Mouse (Mus musculus): ENCODE measurements around the gene Fxyd3. TPM values are rescaled to one million over a fixed set of nuclear protein-coding genes. Genes with fewer than 3 reads are reported as not detected.

The Fxyd3 gene
- polyA plus RNA-seq, 1 experiment from 2014 or later: 0.43 TPM

- no peaks in the 10 kb centered on the region for H3K36me3 ChIP-seq (ENCODE audit: control insufficient read depth, insufficient read depth, low read length)
- H3K9ac ChIP-seq (ENCODE audit: low read depth, low read length): no peak overlapping the region
- 50% methylated on average over 3 of the region's 3 CpGs for WGBS
- no peak for ATAC-seq
- no peak overlapping the region for H3K4me2 ChIP-seq (ENCODE audit: low read length)
- H3K27ac ChIP-seq (ENCODE audit: low read depth, low read length): no peak overlapping the region
- no peak overlapping the region for H3K4me3 ChIP-seq (ENCODE audit: low read length)
- no peaks in the 10 kb centered on the region for H3K9me3 ChIP-seq (ENCODE audit: control insufficient read depth, low read length)
- H3K27me3 ChIP-seq (replicated peaks; ENCODE audit: control insufficient read depth, insufficient read depth, low read length): no peaks in the 10 kb centered on the region
- peaks cover 4% of the 10 kb centered on the region for H3K4me1 ChIP-seq (ENCODE audit: control insufficient read depth, insufficient read depth, low read depth, low read length)
These were observed 4.1 kb upstream of the Fxyd3 start for GRCm38 (mm10) chr7:31080611-31081010.

GRCm38 (mm10) chr7:31079670-31080069 lies 3.2 kb upstream of the Fxyd3 start:
- H3K9ac ChIP-seq (ENCODE audit: low read depth, low read length): no peak overlapping the region
- no peak for ATAC-seq
- no peak overlapping the region for H3K4me3 ChIP-seq (ENCODE audit: low read length)
- H3K36me3 ChIP-seq (ENCODE audit: control insufficient read depth, insufficient read depth, low read length): no peaks in the 10 kb centered on the region
- no peaks in the 10 kb centered on the region for H3K27me3 ChIP-seq (replicated peaks; ENCODE audit: control insufficient read depth, insufficient read depth, low read length)
- H3K27ac ChIP-seq (ENCODE audit: low read depth, low read length): no peak overlapping the region
- WGBS: 91% methylated on average over 8 of the region's 8 CpGs
- H3K9me3 ChIP-seq (ENCODE audit: control insufficient read depth, low read length): no peaks in the 10 kb centered on the region
- no peaks in the 10 kb centered on the region; the same call in none of the 2 replicates for H3K4me1 ChIP-seq (ENCODE audit: control insufficient read depth, insufficient read depth, low read depth, low read length)
- no peak overlapping the region for H3K4me2 ChIP-seq (ENCODE audit: low read length)

- Histone ChIP-seq H3K9me3 (ENCODE audit: control insufficient read depth, low read length) (no peaks in the 10 kb centered on the region), H3K4me1 (ENCODE audit: control insufficient read depth, insufficient read depth, low read depth, low read length) (no peaks in the 10 kb centered on the region; the same call in 1 of the 2 replicates), H3K9ac (ENCODE audit: low read depth, low read length) (no peak overlapping the region), H3K4me2 (ENCODE audit: low read length) (no peak overlapping the region), H3K27ac (ENCODE audit: low read depth, low read length) (no peak overlapping the region), H3K4me3 (ENCODE audit: low read length) (no peak overlapping the region), H3K36me3 (ENCODE audit: control insufficient read depth, insufficient read depth, low read length) (no peaks in the 10 kb centered on the region), H3K27me3 (replicated peaks; ENCODE audit: control insufficient read depth, insufficient read depth, low read length) (no peaks in the 10 kb centered on the region)
- 45% methylated on average over 5 of the region's 5 CpGs for WGBS
- peak; percentile 55 for ATAC-seq
These were observed 1.5 kb upstream of the Fxyd3 start for GRCm38 (mm10) chr7:31077885-31078445.

- peak; percentile 29; the same call in 1 of the 2 replicates for ATAC-seq
- Histone ChIP-seq H3K4me2 (ENCODE audit: low read length) (no peak overlapping the region), H3K9me3 (ENCODE audit: control insufficient read depth, low read length) (no peaks in the 10 kb centered on the region), H3K4me1 (ENCODE audit: control insufficient read depth, insufficient read depth, low read depth, low read length) (no peaks in the 10 kb centered on the region), H3K27ac (ENCODE audit: low read depth, low read length) (no peak overlapping the region), H3K4me3 (ENCODE audit: low read length) (no peak overlapping the region), H3K9ac (ENCODE audit: low read depth, low read length) (no peak overlapping the region), H3K36me3 (ENCODE audit: control insufficient read depth, insufficient read depth, low read length) (no peaks in the 10 kb centered on the region), H3K27me3 (replicated peaks; ENCODE audit: control insufficient read depth, insufficient read depth, low read length) (no peaks in the 10 kb centered on the region)
- 43% methylated on average over 6 of the region's 6 CpGs for WGBS
These were observed 966 bp upstream of the Fxyd3 start for GRCm38 (mm10) chr7:31077470-31077869.

- Histone ChIP-seq H3K9ac (ENCODE audit: low read depth, low read length) (no peak overlapping the region), H3K4me1 (ENCODE audit: control insufficient read depth, insufficient read depth, low read depth, low read length) (no peaks in the 10 kb centered on the region)
- WGBS: 72% methylated on average over 5 of the region's 5 CpGs
These were observed 1.8 kb downstream of the Fxyd3 start for GRCm38 (mm10) chr7:31074713-31075069.

GRCm38 (mm10) chr7:31074061-31074712 lies 2.3 kb downstream of the Fxyd3 start:
- Histone ChIP-seq H3K27ac (ENCODE audit: low read depth, low read length) (no peak overlapping the region), H3K27me3 (replicated peaks; ENCODE audit: control insufficient read depth, insufficient read depth, low read length) (no peaks in the 10 kb centered on the region), H3K9ac (ENCODE audit: low read depth, low read length) (no peak overlapping the region), H3K4me1 (ENCODE audit: control insufficient read depth, insufficient read depth, low read depth, low read length) (no peaks in the 10 kb centered on the region), H3K4me3 (ENCODE audit: low read length) (no peak overlapping the region), H3K36me3 (ENCODE audit: control insufficient read depth, insufficient read depth, low read length) (no peaks in the 10 kb centered on the region), H3K9me3 (ENCODE audit: control insufficient read depth, low read length) (no peaks in the 10 kb centered on the region), H3K4me2 (ENCODE audit: low read length) (no peak overlapping the region)
- ATAC-seq: no peak; the same call in 1 of the 2 replicates
- WGBS: 68% methylated on average over 7 of the region's 7 CpGs

More at GRCm38 (mm10) chr7:31074713-31075069, 1.8 kb downstream of the Fxyd3 start:
- H3K27me3 ChIP-seq (replicated peaks; ENCODE audit: control insufficient read depth, insufficient read depth, low read length): no peaks in the 10 kb centered on the region
- ATAC-seq: no peak
- no peak overlapping the region for H3K4me3 ChIP-seq (ENCODE audit: low read length)
- H3K36me3 ChIP-seq (ENCODE audit: control insufficient read depth, insufficient read depth, low read length): no peaks in the 10 kb centered on the region
- H3K27ac ChIP-seq (ENCODE audit: low read depth, low read length): no peak overlapping the region
- no peaks in the 10 kb centered on the region for H3K9me3 ChIP-seq (ENCODE audit: control insufficient read depth, low read length)
- no peak overlapping the region for H3K4me2 ChIP-seq (ENCODE audit: low read length)

GRCm38 (mm10) chr7:31073546-31073945 lies 3.0 kb downstream of the Fxyd3 start:
- H3K27me3 ChIP-seq (replicated peaks; ENCODE audit: control insufficient read depth, insufficient read depth, low read length): no peaks in the 10 kb centered on the region
- no peaks in the 10 kb centered on the region for H3K4me1 ChIP-seq (ENCODE audit: control insufficient read depth, insufficient read depth, low read depth, low read length)
- H3K36me3 ChIP-seq (ENCODE audit: control insufficient read depth, insufficient read depth, low read length): no peaks in the 10 kb centered on the region
- no peak overlapping the region for H3K9ac ChIP-seq (ENCODE audit: low read depth, low read length)
- H3K27ac ChIP-seq (ENCODE audit: low read depth, low read length): no peak overlapping the region
- no peak overlapping the region for H3K4me3 ChIP-seq (ENCODE audit: low read length)
- H3K9me3 ChIP-seq (ENCODE audit: control insufficient read depth, low read length): no peaks in the 10 kb centered on the region
- no peak overlapping the region for H3K4me2 ChIP-seq (ENCODE audit: low read length)
- no peak for ATAC-seq

- H3K27me3 ChIP-seq (replicated peaks; ENCODE audit: control insufficient read depth, insufficient read depth, low read length): no peaks in the 10 kb centered on the region
- WGBS: 56% methylated on average over 9 of the region's 9 CpGs
- ATAC-seq: no peak
These were observed 4.2 kb downstream of the Fxyd3 start for GRCm38 (mm10) chr7:31072326-31072725.

GRCm38 (mm10) chr7:31070324-31070723 lies 6.2 kb downstream of the Fxyd3 start:
- ATAC-seq: no peak
- Histone ChIP-seq H3K4me1 (ENCODE audit: control insufficient read depth, insufficient read depth, low read depth, low read length) (peaks cover 4% of the 10 kb centered on the region; the same call in 1 of the 2 replicates), H3K4me2 (ENCODE audit: low read length) (no peak overlapping the region), H3K27ac (ENCODE audit: low read depth, low read length) (no peak overlapping the region), H3K9ac (ENCODE audit: low read depth, low read length) (no peak overlapping the region), H3K27me3 (replicated peaks; ENCODE audit: control insufficient read depth, insufficient read depth, low read length) (no peaks in the 10 kb centered on the region), H3K4me3 (ENCODE audit: low read length) (no peak overlapping the region), H3K9me3 (ENCODE audit: control insufficient read depth, low read length) (no peaks in the 10 kb centered on the region), H3K36me3 (ENCODE audit: control insufficient read depth, insufficient read depth, low read length) (no peaks in the 10 kb centered on the region)
- WGBS: 82% methylated on average over 6 of the region's 6 CpGs

More at GRCm38 (mm10) chr7:31072326-31072725, 4.2 kb downstream of the Fxyd3 start:
- Histone ChIP-seq H3K9ac (ENCODE audit: low read depth, low read length) (no peak overlapping the region), H3K4me1 (ENCODE audit: control insufficient read depth, insufficient read depth, low read depth, low read length) (peaks cover 4% of the 10 kb centered on the region; the same call in 1 of the 2 replicates), H3K4me3 (ENCODE audit: low read length) (no peak overlapping the region), H3K4me2 (ENCODE audit: low read length) (no peak overlapping the region), H3K36me3 (ENCODE audit: control insufficient read depth, insufficient read depth, low read length) (no peaks in the 10 kb centered on the region), H3K27ac (ENCODE audit: low read depth, low read length) (no peak overlapping the region), H3K9me3 (ENCODE audit: control insufficient read depth, low read length) (no peaks in the 10 kb centered on the region)

All from hindbrain, embryonic 16.5 days (tissue).